Mouse (Mus musculus) gastrocnemius, adult 8-10 months (tissue): ENCODE measurements around the gene Vmn1r143. TPM values are rescaled to one million over a fixed set of nuclear protein-coding genes. Genes with fewer than 3 reads are reported as not detected.
"Not testable (repeated sequence)": the region's sequence is repeated elsewhere in the genome, so short reads cannot be mapped to it uniquely, and the experiment has no call there.

ENCODE experiments used
- DNase-seq, 2 experiments: peaks; one replicate each; pipeline ENCODE4 v3.0.0; 2022; ENCODE audit warnings: low spot score in 2 of 2
- total RNA-seq, 4 experiments: library from RNA; stranded (reverse); gene quantifications; 2 replicates each; pipeline ENCODE4 v1.2.4; 2022

Vmn1r143 gene
- not detected for total RNA-seq

DNA sequence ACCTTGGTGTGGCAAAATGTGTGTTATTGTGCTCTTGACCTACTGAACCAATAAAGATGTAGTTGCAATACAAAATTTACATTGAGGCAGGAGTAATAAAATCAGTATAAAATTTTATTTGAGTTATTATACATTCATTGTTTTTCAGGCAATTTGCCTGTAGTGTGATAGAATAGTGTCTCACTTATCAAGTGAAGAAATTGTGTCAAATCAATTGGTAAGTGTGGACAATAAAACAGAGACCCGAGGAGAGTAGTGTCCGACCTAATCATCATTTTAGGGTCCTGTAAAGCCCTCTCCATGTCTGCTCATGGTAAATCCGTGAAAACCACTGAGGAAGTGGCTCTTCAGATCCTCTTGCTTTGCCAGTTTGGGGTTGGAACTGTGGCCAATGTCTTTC lies at the start of gene Vmn1r143:
Gene Vmn1r143 (plus strand): TSS at position 301 of the 400 bp plus-strand sequence.
- DNase-seq: not testable (repeated sequence)

DNA sequence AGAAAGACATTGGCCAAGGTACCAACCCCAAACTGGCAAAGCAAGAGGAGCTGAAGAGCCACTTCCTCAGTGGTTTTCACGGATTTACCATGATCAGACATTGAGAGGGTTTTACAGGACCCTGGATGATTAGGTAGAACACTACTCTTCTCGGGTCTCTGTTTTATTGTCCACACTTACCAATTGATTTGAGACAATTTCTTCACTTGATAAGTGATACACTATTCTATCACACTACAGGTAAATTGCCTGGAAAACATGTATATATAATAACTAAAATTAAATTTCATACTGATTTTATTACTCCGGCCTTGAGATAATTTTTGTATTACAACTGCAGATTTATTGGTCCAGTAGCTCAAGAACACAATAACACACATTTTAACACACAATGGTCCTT lies 25.2 kb upstream of the Vmn1r143 start, which contains the start of gene Vmn1r142:
Gene Vmn1r142 (minus strand): TSS at position 101 of the 400 bp plus-strand sequence.
- DNase-seq: not testable (repeated sequence)

DNA sequence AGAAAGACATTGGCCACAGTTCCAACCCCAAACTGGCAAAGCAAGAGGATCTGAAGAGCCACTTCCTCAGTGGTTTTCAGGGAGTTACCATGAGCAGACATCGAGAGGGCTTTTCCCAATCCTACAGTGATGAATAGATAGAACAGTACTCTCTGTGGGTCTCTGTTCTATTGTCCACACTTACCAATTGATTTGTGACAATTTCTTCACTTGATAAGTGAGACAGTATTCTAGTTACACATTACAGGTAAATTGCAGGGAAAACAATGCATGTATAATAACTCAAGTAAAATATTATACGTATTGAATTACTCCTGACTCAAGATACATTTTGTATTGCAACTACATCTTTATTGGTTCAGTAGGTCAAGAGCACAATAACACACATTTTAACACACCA lies 12.0 kb downstream of the Vmn1r143 start, which contains the start of gene Gm8653:
Gene Gm8653 (minus strand): TSS at position 101 of the 400 bp plus-strand sequence.
- DNase-seq: not testable (repeated sequence)

DNA sequence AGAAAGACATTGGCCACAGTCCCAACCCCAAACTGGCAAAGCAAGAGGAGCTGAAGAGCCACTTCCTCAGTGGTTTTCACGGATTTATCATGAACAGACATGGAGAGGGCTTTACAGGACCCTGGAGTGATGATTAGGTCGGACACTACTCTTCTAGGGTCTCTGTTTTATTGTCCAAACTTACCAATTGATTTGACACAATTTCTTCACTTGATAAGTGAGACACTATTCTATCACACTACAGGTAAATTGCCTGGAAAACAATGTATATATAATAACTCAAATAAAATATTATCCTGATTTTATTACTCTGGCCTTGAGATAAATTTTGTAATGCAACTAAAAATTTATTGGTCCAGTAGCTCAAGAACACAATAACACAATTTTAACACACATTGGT lies 40.2 kb downstream of the Vmn1r143 start, which contains the start of gene Gm8453:
Gene Gm8453 (minus strand): TSS at position 101 of the 400 bp plus-strand sequence.
- DNase-seq: not testable (repeated sequence)

Other genes with a start within 250 kb of the Vmn1r143 start
- not detected for gene Vmn1r137, start 194.8 kb upstream of the Vmn1r143 start, total RNA-seq
- gene Vmn1r138, start 160.5 kb upstream of the Vmn1r143 start, total RNA-seq: not detected
- gene Gm6176, start 133.1 kb upstream of the Vmn1r143 start, total RNA-seq: not detected
- not detected for gene Vmn1r139, start 120.3 kb upstream of the Vmn1r143 start, total RNA-seq
- gene Gm16451, start 71.1 kb upstream of the Vmn1r143 start, total RNA-seq: not detected
- not detected for gene Gm10666, start 54.6 kb upstream of the Vmn1r143 start, total RNA-seq
- not detected for gene Vmn1r142, start 25.3 kb upstream of the Vmn1r143 start, total RNA-seq
- not detected for gene Gm8653, start 11.9 kb downstream of the Vmn1r143 start, total RNA-seq
- gene Gm8453, start 40.1 kb downstream of the Vmn1r143 start, total RNA-seq: not detected
- gene Gm4187, start 140.3 kb downstream of the Vmn1r143 start, total RNA-seq: not detected
- not detected for gene Gm8660, start 181.7 kb downstream of the Vmn1r143 start, total RNA-seq
- gene Vmn1r148, start 224.2 kb downstream of the Vmn1r143 start, total RNA-seq: not detected
- gene Vmn1r149, start 248.9 kb downstream of the Vmn1r143 start, total RNA-seq: not detected